Mouse (Mus musculus) large intestine, adult 2 months (tissue): ENCODE measurements around the gene Piezo1. TPM values are rescaled to one million over a fixed set of nuclear protein-coding genes. Genes with fewer than 3 reads are reported as not detected.

Source experiments
- DNase-seq: peaks from one replicate; pipeline ENCODE4 v3.0.0-alpha.2; 2012; ENCODE audit warnings: low read depth, low spot score
- WGBS: fragments of 180-500 bp; shearing (Covaris S2); methylation state at CpG from one replicate; pipeline ENCODE4 v1.1.7; 2018; 5-methylcytosine and 5-hydroxymethylcytosine counted together
- polyA plus RNA-seq: library from polyadenylated mRNA; depleted of rRNA; stranded (reverse); fragments of >200 nt; gene quantifications from 2 replicates; pipeline ENCODE4 v1.2.3, GENCODE M21; 2012

The Piezo1 gene
- polyA plus RNA-seq, 1 experiment: 38.3 TPM

GRCm38 (mm10) chr8:122463651-122464640, 87.2 kb downstream of the Piezo1 start:
- no peak for DNase-seq
- 29% methylated on average over 12 of the region's 12 CpGs for WGBS

- DNase-seq: no peak
- 83% methylated on average over 8 of the region's 8 CpGs for WGBS
Measured at GRCm38 (mm10) chr8:122462510-122462909, 88.6 kb downstream of the Piezo1 start.

GRCm38 (mm10) chr8:122461473-122462148, 89.5 kb downstream of the Piezo1 start:
- DNase-seq: no peak
- 78% methylated on average over 11 of the region's 11 CpGs for WGBS

GRCm38 (mm10) chr8:122460524-122461472, 90.3 kb downstream of the Piezo1 start, which contains the start of gene Snai3:
Snai3 (minus strand) TSS chr8:122460733.
- 2% methylated on average over 56 of the region's 56 CpGs for WGBS

GRCm38 (mm10) chr8:122459990-122460389, 91.1 kb downstream of the Piezo1 start:
- DNase-seq: no peak
- 23% methylated on average over 7 of the region's 7 CpGs for WGBS

More at GRCm38 (mm10) chr8:122460524-122461472, 90.3 kb downstream of the Piezo1 start, which contains the start of gene Snai3:
- peak; percentile 42 for DNase-seq

GRCm38 (mm10) chr8:122459218-122459900, 91.8 kb downstream of the Piezo1 start:
- no peak for DNase-seq
- 64% methylated on average over 6 of the region's 6 CpGs for WGBS

- WGBS: 78% methylated on average over 11 of the region's 11 CpGs
- no peak for DNase-seq
Measured at GRCm38 (mm10) chr8:122457171-122457570, 94.0 kb downstream of the Piezo1 start.

GRCm38 (mm10) chr8:122454409-122454808, 96.7 kb downstream of the Piezo1 start:
- no peak for DNase-seq
- 65% methylated on average over 6 of the region's 6 CpGs for WGBS

GRCm38 (mm10) chr8:122452154-122452553, 99.0 kb downstream of the Piezo1 start:
- WGBS: 93% methylated on average over 10 of the region's 10 CpGs
- no peak for DNase-seq

GRCm38 (mm10) chr8:122451161-122451703, 99.9 kb downstream of the Piezo1 start:
- DNase-seq: no peak

GRCm38 (mm10) chr8:122445203-122445602, 105.9 kb downstream of the Piezo1 start:
- 64% methylated on average over 3 of the region's 3 CpGs for WGBS
- DNase-seq: no peak

More at GRCm38 (mm10) chr8:122451161-122451703, 99.9 kb downstream of the Piezo1 start:
- 52% methylated on average over 7 of the region's 7 CpGs for WGBS

- under 1% methylated on average over 19 of the region's 19 CpGs for WGBS
- DNase-seq: peak; percentile 97
Measured at GRCm38 (mm10) chr8:122444058-122444748, 106.9 kb downstream of the Piezo1 start.

- under 1% methylated on average over 47 of the region's 47 CpGs for WGBS
- peak; percentile 97 for DNase-seq
Measured at GRCm38 (mm10) chr8:122443262-122444006, 107.7 kb downstream of the Piezo1 start, which contains the start of gene Mvd. Mvd (minus strand) TSS chr8:122443422.

- no peak for DNase-seq
- 1% methylated on average over 12 of the region's 12 CpGs for WGBS
Measured at GRCm38 (mm10) chr8:122442781-122443180, 108.3 kb downstream of the Piezo1 start.

GRCm38 (mm10) chr8:122442356-122442755, 108.8 kb downstream of the Piezo1 start:
- WGBS: 12% methylated on average over 7 of the region's 7 CpGs
- no peak for DNase-seq

- DNase-seq: no peak
- WGBS: 63% methylated on average over 1 of the region's 1 CpGs
Measured at GRCm38 (mm10) chr8:122441326-122441725, 109.8 kb downstream of the Piezo1 start.

- no peak for DNase-seq
- 96% methylated on average over 16 of the region's 16 CpGs for WGBS
Measured at GRCm38 (mm10) chr8:122439336-122439735, 111.8 kb downstream of the Piezo1 start.
